Mouse (Mus musculus) megakaryocyte, embryonic 14.5 days (primary cell): Measurements from ENCODE around the gene Tbc1d22a. TPM values are rescaled to one million over a fixed set of nuclear protein-coding genes. Genes with fewer than 3 reads are reported as not detected.

Experiments
- H3K27me3 ChIP-seq: replicated peaks from 2 replicates; pipeline ENCODE3; 2012; ENCODE audit warnings: inconsistent platforms
- H3K36me3 ChIP-seq: replicated peaks from 2 replicates; pipeline ENCODE3; 2012; ENCODE audit warnings: low read length, inconsistent platforms, mixed read lengths
- H3K4me1 ChIP-seq: 2 replicates; pipeline ENCODE4 v1.6.1; 2012; ENCODE audit warnings: inconsistent platforms
- H3K4me3 ChIP-seq: replicated peaks from 2 replicates; pipeline ENCODE3; 2012; ENCODE audit warnings: moderate library complexity, mild to moderate bottlenecking, inconsistent platforms
- H3K9me3 ChIP-seq: 2 replicates; pipeline ENCODE4 v1.6.1; 2012; ENCODE audit warnings: inconsistent platforms
- FLI1 ChIP-seq: IDR thresholded peaks from 2 replicates; pipeline ENCODE4 v1.6.1; 2012; ENCODE audit warnings: low read length, inconsistent platforms, mixed read lengths
- GATA1 ChIP-seq: IDR thresholded peaks from 3 replicates; pipeline ENCODE4 v1.6.1; 2012; ENCODE audit warnings: mixed read lengths, low read length, inconsistent platforms, borderline replicate concordance
- polyA plus RNA-seq: library from polyadenylated mRNA; stranded (reverse); fragments of >175 nt; gene quantifications from 2 replicates; pipeline ENCODE4 v1.2.3, GENCODE M21; 2012; ENCODE audit warnings: low replicate concordance; ENCODE audit not compliant: insufficient read depth

Gene Tbc1d22a
- polyA plus RNA-seq, 1 experiment, result 16.7 TPM

GRCm38 (mm10) chr15:86367247-86367646 lies 153.0 kb downstream of the Tbc1d22a start:
- no peak overlapping the region for H3K4me3 ChIP-seq
- no peaks in the 10 kb centered on the region for H3K9me3 ChIP-seq
- TF ChIP-seq GATA1 (no peak), FLI1 (no peak)
- no peaks in the 10 kb centered on the region for H3K27me3 ChIP-seq
- peaks cover 33% of the 10 kb centered on the region for H3K4me1 ChIP-seq
- H3K36me3 ChIP-seq, result peaks cover 59% of the 10 kb centered on the region

DNA sequence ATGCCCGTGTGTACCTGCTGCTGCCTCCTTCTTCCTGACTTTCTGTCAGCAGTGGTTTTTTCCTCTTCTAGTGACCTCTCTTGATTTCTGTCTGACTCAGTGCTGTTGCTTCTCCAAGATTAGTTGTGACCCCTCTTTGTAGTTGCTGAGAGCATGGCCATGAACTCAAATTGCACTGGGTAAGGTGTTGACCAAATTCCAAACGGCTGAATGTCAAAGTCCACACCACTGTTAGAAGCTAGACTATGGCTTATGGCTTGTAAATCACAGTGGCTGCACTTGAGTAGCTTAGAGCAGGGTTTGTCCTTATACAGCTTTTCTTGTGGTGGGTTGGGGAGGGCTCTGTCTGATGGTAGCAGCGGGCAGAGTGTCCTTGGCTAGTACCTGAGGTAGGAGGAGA lies 156.6 kb downstream of the Tbc1d22a start:
- Histone ChIP-seq H3K4me3 (no peak overlapping the region), H3K4me1 (peaks cover 28% of the 10 kb centered on the region), H3K27me3 (no peaks in the 10 kb centered on the region), H3K9me3 (no peaks in the 10 kb centered on the region), H3K36me3 (peaks cover 43% of the 10 kb centered on the region)
- no peak for TF ChIP-seq FLI1
- TF ChIP-seq GATA1, result no peak

DNA sequence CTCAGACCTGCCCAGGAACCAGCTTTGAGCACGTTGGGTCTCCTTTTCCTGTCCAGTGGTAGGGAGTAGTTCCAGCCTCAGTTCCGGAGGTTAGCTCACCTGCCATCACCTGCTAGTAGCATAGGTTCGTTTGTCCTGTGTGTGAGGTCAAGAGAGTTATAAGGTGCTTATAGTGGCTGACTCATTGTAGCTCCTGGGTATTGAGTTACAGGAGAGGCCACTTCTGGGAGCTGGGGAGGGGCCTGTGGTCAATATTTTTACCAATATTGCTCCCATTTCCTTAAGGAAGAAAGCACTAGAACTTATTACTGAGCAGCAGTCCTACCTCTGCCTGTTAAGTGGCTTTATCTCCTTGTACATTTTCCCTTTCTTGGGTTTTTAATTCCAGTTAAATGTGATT lies 161.0 kb downstream of the Tbc1d22a start:
- Histone ChIP-seq H3K36me3 (peaks cover 5% of the 10 kb centered on the region), H3K27me3 (no peaks in the 10 kb centered on the region), H3K4me1 (peaks cover 39% of the 10 kb centered on the region), H3K9me3 (no peaks in the 10 kb centered on the region), H3K4me3 (no peak overlapping the region)
- TF ChIP-seq FLI1 (no peak), GATA1 (no peak)

GRCm38 (mm10) chr15:86375860-86376394 lies 161.7 kb downstream of the Tbc1d22a start:
- H3K4me1 ChIP-seq, result peaks cover 42% of the 10 kb centered on the region
- peaks cover under 1% of the 10 kb centered on the region for H3K36me3 ChIP-seq
- no peak overlapping the region for H3K4me3 ChIP-seq
- no peaks in the 10 kb centered on the region for H3K9me3 ChIP-seq
- TF ChIP-seq FLI1, result no peak
- TF ChIP-seq GATA1, result no peak
- H3K27me3 ChIP-seq, result no peaks in the 10 kb centered on the region

DNA sequence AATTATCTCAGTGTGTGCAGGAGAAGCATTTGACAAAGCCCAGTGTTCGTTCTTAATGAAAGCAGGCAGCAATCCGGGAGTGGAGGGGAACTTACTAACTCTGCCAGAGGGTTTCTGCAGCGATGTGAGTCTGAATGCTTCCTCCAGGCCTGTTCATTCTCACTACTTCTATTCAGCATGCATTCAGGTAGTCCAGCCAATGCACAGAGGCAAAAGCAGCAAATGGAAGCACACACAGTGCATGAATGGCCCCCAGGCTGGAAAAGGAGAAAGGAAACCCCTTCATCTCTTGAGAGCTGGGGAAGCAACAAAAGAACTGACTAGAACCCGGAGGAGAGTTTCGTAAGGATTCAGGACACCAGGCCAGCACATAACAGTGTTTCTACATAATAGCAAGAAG lies 169.0 kb downstream of the Tbc1d22a start:
- TF ChIP-seq GATA1, result no peak
- no peak for TF ChIP-seq FLI1

GRCm38 (mm10) chr15:86385436-86385835 lies 171.2 kb downstream of the Tbc1d22a start:
- H3K9me3 ChIP-seq, result no peaks in the 10 kb centered on the region
- peaks cover 15% of the 10 kb centered on the region for H3K36me3 ChIP-seq
- H3K4me1 ChIP-seq, result peaks cover 27% of the 10 kb centered on the region
- H3K27me3 ChIP-seq, result no peaks in the 10 kb centered on the region
- no peak overlapping the region for H3K4me3 ChIP-seq
- TF ChIP-seq GATA1 (no peak), FLI1 (no peak)

More for the DNA sequence above, 169.0 kb downstream of the Tbc1d22a start:
- Histone ChIP-seq H3K9me3 (no peaks in the 10 kb centered on the region), H3K36me3 (peaks cover 11% of the 10 kb centered on the region), H3K27me3 (no peaks in the 10 kb centered on the region), H3K4me1 (peaks cover 37% of the 10 kb centered on the region), H3K4me3 (no peak overlapping the region)

GRCm38 (mm10) chr15:86386325-86386724 lies 172.1 kb downstream of the Tbc1d22a start:
- Histone ChIP-seq H3K4me1 (peaks cover 24% of the 10 kb centered on the region), H3K27me3 (no peaks in the 10 kb centered on the region), H3K36me3 (peaks cover 24% of the 10 kb centered on the region), H3K4me3 (no peak overlapping the region), H3K9me3 (no peaks in the 10 kb centered on the region)
- TF ChIP-seq FLI1 (no peak), GATA1 (no peak)

DNA sequence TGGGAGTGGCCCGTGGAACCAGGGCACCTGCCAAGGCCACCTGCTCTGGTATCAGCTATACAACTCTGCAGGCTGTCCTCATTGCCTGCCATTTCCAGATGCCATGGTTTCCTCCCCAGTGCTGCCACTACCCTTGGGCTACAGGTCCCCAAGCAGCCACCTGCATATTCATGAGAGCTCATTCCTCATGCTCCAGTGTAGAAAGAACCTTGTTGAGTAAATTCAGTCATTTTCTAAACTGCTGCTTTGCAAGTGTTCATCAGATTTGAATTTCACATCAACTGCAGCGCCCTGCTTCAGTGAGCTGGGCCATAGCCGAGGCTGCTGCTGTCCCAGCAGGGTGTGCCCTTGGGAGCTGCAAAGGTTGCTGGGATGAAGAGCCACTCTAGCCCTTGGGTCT lies 174.3 kb downstream of the Tbc1d22a start:
- TF ChIP-seq GATA1, result no peak
- no peak for TF ChIP-seq FLI1
- no peaks in the 10 kb centered on the region for H3K9me3 ChIP-seq
- H3K4me1 ChIP-seq, result peaks cover 22% of the 10 kb centered on the region
- no peaks in the 10 kb centered on the region for H3K27me3 ChIP-seq
- H3K36me3 ChIP-seq, result peaks cover 38% of the 10 kb centered on the region
- no peak overlapping the region for H3K4me3 ChIP-seq

DNA sequence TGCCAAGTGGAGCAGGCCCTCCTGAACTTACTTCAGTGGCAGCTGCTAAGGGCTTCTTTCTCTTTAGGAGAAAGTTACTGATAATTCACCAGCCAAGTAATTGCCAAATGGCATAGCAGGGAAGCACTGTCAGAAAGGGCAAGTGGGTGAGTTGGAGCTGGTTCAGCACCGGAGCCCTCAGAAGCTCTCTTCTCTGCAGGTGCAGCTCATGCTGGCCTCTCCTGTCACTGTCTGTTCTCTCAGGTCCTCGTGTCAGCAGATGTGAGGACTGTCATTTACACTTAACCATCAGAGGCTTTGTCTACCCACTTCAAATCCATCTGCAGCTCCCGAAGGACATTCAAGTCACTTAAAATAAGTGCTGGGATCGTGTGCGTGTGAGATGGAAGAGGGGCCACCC lies 190.6 kb downstream of the Tbc1d22a start:
- no peak for TF ChIP-seq GATA1
- no peak for TF ChIP-seq FLI1
- no peak overlapping the region for H3K4me3 ChIP-seq
- peaks cover 34% of the 10 kb centered on the region for H3K4me1 ChIP-seq
- H3K27me3 ChIP-seq, result no peaks in the 10 kb centered on the region
- H3K9me3 ChIP-seq, result no peaks in the 10 kb centered on the region
- H3K36me3 ChIP-seq, result peaks cover 37% of the 10 kb centered on the region

DNA sequence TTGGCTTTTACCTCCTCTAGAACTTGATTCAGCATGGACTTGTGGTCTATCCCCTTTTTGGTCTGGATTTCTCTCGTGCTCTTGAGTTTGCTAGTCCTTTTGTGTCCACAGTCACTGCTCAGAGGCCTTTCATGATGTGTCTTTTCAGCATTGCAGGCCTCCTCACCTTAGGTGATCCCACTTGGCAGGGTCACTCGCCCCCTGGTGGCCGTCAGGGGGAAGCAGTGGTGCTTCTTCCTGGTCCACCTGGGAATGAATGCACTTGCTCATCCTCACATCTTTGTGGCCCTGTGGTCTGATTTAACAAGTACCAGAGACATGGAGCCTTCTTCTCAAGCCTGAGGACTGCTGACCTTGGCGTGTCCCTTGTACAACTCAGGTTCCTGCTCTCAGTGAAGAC lies 191.3 kb downstream of the Tbc1d22a start:
- TF ChIP-seq GATA1, result no peak
- no peak for TF ChIP-seq FLI1
- no peaks in the 10 kb centered on the region for H3K9me3 ChIP-seq
- H3K4me1 ChIP-seq, result peaks cover 27% of the 10 kb centered on the region
- no peaks in the 10 kb centered on the region for H3K27me3 ChIP-seq
- no peak overlapping the region for H3K4me3 ChIP-seq
- H3K36me3 ChIP-seq, result peaks cover 39% of the 10 kb centered on the region

GRCm38 (mm10) chr15:86409352-86409751 lies 195.1 kb downstream of the Tbc1d22a start:
- TF ChIP-seq GATA1 (no peak), FLI1 (no peak)
- H3K4me1 ChIP-seq, result peaks cover 22% of the 10 kb centered on the region
- H3K27me3 ChIP-seq, result no peaks in the 10 kb centered on the region
- no peaks in the 10 kb centered on the region for H3K9me3 ChIP-seq
- H3K36me3 ChIP-seq, result peaks cover 30% of the 10 kb centered on the region
- no peak overlapping the region for H3K4me3 ChIP-seq
